Mouse (Mus musculus) left cerebral cortex, postnatal 14 days (tissue): ENCODE data around the gene Eif2ak1. TPM values are rescaled to one million over a fixed set of nuclear protein-coding genes. Genes with fewer than 3 reads are reported as not detected.
"Not testable (repeated sequence)": the region's sequence is repeated elsewhere in the genome, so short reads cannot be mapped to it uniquely, and the experiment has no call there.

Source experiments
- DNase-seq, 2 experiments: peaks; one replicate each; pipeline ENCODE4 v3.0.0; 2021 to 2022; ENCODE audit warnings: low spot score in 2 of 2, mixed read lengths in 1 of 2
- intact Hi-C: fragments of 180-260 bp; cut with DNase I; formaldehyde crosslinking; loops from one replicate; pipeline ENCODE4 v1.15.1; 2025
- long read RNA-seq, 2 experiments: library from polyadenylated mRNA; stranded (forward); transcript quantifications; one replicate each; pipeline ENCODE4 v2.0.0; 2021
- total RNA-seq, 2 experiments: library from RNA; stranded (reverse); gene quantifications; 2 replicates each; pipeline ENCODE4 v1.2.3; 2021

Eif2ak1 gene
- 10 to 100 TPM; 44.5 to 47.0 TPM for total RNA-seq
- long read RNA-seq, experiment 1, full-length matches to known transcripts = 77 of 104 reads
- long read RNA-seq, experiment 1, partial matches to known transcripts = 9 of 104 reads
- long read RNA-seq, experiment 1, other reads (novel, unspliced or antisense) = 18 of 104 reads
- long read RNA-seq, experiment 2, full-length matches to known transcripts = 75 of 107 reads
- long read RNA-seq, experiment 2, partial matches to known transcripts = 10 of 107 reads
- long read RNA-seq, experiment 2, other reads (novel, unspliced or antisense) = 22 of 107 reads

DNA sequence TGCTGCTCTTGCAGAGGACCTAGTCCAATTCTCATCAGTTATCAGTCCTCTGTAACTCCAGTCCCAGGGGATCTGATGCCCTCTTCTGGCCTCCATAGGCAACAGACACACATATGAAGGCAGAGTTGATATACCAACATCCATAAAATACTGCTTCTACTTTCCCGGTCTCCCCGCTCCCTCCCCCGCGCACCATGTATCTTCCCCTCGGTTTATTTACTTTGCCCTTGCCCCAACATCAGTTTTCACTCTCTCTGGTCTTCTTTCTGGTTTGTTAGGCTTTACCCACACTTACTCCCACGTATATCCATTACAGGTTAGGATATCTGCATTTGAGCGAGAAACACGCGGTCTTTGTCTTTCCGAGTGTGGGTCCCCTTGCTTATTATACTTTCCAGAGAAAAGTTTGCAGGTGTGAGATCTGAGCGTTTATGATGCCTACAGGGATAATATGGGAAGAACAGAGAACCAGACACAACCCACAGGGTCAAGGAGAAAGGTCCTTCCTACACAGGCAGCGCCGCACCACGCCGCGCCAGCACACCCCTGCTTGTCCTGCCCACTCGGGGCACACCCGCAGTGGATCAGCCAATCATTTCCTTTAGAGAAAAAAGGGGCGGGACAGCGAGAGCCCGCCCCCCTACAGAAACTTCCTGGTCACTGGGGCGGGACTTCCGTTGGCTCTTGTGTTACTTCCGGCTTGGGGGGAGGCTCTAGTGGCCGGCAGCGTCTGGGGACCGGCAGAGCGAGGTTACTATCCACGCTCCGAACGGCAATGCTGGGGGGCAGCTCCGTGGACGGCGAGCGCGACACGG lies at the start of gene Eif2ak1:
Gene Eif2ak1 (plus strand): TSS at position 673 of the 815 bp plus-strand sequence.
- DNase-seq = peak; percentile 93
- intact Hi-C loops = no loop called here

- DNase-seq = peak in 1 of 2 experiments; percentile 0
Measured at GRCm38 (mm10) chr5:143781951-143782350, 35.6 kb upstream of the Eif2ak1 start.

DNA sequence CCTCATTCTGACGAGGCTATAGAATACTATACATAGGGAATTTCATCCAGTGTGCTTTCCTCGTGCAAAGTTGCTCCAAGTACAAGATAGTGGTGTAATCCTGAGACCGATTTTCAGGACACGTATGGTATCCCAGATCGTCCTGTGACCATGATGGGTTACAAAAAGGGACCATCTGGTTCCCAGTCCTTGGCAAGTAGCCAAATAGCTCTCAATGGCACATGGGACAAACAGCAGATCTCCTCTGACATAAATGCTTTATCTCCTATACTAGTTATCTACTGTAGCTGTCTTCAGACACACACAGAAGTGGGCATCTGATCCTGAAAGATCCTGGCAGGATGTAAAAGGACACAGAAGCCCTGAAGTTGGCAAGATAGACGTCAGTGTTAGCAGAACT lies 32.2 kb upstream of the Eif2ak1 start:
- intact Hi-C loops = no loop called here
- no peak for DNase-seq

More at GRCm38 (mm10) chr5:143781951-143782350, 35.6 kb upstream of the Eif2ak1 start:
- intact Hi-C loops = no loop called here

- intact Hi-C loops = not testable (repeated sequence)
- peak in 1 of 2 experiments; percentile 0 for DNase-seq
Measured at GRCm38 (mm10) chr5:143801216-143801615, 16.4 kb upstream of the Eif2ak1 start.

DNA sequence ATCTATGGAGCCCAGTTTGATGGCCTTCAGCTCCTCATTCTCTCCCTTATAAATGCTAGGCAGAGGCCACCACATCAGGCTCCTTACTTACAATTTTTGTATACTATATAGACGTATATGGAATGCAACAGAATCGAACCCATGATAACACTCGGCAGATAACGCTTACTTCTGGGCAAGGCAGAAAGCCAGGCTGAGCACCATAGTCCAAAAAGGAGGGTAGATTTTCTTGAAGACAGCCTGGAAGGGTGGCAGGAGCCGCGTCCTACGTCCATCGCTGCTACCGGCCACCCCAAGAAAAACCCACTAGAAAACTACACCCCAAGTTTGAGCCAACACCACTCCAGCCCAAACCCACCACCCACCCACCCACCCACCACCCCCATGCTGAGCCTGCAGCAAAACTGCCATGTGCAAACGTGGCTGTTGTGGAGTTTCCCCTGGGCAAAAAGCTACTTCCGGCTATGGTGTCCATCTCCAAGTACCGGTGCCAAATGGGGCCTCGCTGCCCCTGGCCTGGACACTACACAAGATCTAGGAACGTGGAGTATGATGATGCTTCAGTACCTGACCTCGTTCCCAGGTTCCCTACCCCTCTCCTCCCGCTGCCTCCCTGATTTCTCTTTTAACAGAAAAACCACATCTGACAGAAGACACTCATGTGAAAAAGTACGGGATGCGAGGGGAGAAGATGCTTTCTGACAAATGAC lies 13.4 kb upstream of the Eif2ak1 start:
- intact Hi-C loops = no loop called here
- DNase-seq = peak in 1 of 2 experiments; percentile 1

DNA sequence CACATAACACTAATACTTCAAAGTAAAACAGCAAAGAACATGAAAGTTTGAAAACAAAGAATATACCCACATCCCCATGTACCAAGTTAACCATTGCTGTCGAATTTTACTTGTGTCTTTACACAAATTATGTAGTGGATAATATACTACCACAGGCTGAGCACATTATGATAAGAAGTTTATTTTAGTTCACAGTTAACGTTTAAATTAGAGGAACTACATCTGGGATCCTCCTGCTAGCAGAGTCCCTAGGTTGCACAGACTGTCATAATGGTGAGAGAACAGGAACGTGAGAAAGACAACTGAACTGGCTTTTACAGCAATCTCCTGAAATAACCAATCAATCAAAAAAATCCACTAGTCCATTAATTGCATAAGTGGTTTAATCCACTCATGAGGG lies 10.3 kb upstream of the Eif2ak1 start:
- intact Hi-C loops = no loop called here
- peak in 1 of 2 experiments; percentile 0 for DNase-seq

DNA sequence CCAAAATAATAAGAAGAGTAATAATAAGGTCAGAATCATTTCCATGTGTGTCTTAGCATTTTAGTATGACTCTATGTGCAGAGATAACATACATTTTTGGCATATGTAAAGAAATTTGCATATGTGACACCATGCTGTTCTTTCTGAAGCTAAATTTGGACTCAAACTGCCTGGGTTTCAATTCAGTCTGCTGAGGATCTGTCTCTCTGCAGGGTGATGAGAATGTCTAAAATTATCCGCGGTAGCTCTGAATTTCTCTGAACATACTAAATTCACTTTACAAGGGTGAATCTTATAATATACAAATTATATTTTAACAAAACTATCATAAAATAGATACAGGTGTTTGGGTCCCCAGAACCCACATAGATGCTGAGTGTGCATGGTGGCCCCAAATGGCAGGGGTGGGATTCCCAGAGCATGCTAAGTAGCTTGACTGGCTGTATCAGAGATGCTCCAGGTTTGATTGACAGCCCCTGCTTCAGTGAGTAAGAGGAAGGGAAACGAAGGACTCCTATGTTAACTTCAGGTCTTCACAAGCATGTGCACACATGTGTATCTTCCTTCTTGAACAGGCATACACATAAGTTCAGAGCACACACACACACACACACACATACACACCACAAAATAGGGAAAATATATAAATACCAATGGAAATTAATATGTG lies 8.0 kb upstream of the Eif2ak1 start:
- intact Hi-C loops = loop anchor here (2.0 kb wide), 1 partner anchor 77 kb away; the partner anchor contains the start of gene Usp42
- DNase-seq = peak; percentile 5 to 58

DNA sequence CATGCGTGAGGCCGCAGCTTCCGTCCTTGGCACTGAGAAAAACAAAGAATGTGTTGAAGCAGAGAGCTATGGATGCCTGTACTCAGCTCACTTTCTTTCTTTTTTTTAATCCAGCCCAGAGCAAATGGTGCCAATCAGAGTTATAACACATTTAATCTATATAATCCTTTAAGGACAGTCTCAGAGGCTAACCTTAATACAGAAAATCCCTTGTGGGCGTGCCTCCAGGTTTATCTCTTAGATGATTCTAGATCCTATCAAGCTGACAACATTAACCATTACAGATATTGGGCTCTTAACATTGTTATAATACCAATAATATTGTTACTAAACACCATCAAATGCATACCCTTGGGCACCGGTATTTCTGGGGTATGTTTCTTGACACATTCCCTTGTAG lies 5.9 kb upstream of the Eif2ak1 start:
- DNase-seq = peak in 1 of 2 experiments; percentile 1
- intact Hi-C loops = no loop called here

DNA sequence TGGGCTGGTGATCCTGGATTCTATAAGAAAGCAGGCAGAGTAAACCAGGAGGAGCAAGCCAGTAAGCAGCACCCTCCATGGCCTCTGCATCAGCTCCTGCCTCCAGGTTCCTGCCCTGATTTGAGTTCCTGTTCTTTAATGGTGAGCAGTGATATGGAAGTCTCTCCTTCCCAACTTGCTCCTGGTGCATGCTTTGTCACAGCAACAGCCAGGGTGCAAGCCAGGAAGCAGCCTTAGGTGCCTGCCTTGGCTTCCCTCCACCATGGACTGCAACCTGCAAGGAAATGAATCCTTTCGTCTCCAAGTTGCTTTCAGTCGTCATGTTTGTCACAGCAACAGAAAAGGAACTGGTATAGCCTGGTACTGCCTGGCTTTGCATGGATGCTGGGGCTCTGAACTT lies 3.0 kb upstream of the Eif2ak1 start:
- intact Hi-C loops = no loop called here
- peak in 1 of 2 experiments; percentile 1 for DNase-seq

- no peak for DNase-seq
- intact Hi-C loops = no loop called here
Measured at GRCm38 (mm10) chr5:143817931-143818311, 333 bp downstream of the Eif2ak1 start.

GRCm38 (mm10) chr5:143818461-143818860 lies 873 bp downstream of the Eif2ak1 start:
- intact Hi-C loops = no loop called here
- peak in 1 of 2 experiments; percentile 4 for DNase-seq

DNA sequence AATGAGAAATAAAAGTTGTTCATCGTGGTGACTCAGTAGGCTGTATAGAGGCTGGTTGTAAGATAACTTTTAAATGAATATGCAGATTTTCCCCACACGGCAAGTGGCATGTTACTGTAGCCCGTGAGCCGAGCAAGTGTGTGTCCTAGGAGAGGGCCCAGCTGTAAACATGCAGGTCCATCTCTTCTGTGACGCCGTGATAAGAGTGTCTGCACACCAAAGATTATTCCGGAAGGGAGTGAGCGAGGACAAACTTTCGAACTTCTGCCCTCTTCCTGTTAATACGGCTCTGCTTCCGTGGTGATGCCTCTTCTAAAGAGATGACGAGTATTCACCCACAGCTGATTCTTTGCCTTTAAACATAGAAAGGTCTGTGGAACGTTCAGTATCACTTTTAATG lies 1.4 kb downstream of the Eif2ak1 start:
- DNase-seq = peak in 1 of 2 experiments; percentile 0
- intact Hi-C loops = no loop called here

- peak in 1 of 2 experiments; percentile 1 for DNase-seq
- intact Hi-C loops = no loop called here
Measured at GRCm38 (mm10) chr5:143819906-143820660, 2.5 kb downstream of the Eif2ak1 start.

DNA sequence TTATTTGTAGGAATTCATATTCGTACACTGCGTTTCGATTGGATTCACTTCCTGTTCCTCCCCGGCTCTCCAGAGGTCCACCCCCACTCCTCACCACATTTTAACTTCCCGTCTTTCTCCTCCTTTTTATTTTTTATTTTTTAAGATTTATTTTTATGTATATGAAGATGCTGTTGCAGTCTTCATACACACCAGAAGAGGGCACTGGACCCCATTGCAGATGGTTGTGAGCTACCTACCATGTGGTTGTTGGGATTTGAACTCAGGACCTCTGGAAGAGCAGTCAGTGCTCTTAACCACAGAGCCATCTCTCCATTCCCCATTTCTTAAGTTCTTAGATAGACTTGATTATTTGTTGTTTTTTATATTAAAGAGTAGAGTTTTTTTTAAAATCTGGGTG lies 3.2 kb downstream of the Eif2ak1 start:
- intact Hi-C loops = no loop called here
- peak in 1 of 2 experiments; percentile 1 for DNase-seq

GRCm38 (mm10) chr5:143871547-143872169 lies 54.1 kb downstream of the Eif2ak1 start:
- no peak for DNase-seq
- intact Hi-C loops = no loop called here

DNA sequence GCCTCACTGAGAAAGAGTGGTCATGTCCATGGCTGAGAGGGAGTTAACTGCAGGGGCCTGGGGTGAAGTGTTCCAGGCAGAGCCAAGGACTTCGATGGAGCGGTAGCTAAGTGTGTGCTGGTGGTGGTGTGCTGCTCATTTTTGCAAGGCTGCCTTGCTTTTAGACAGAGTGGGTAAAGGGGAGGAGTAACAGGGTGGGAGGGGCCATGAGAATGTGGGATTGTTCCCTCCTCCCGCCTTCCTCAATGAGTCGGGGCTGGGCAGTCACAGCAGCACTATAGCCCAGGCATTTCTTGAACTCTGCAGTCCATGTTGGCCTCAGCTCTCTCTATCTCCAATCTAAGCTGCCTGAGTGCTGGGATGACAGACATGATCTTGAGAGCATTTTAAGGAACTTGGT lies 57.0 kb downstream of the Eif2ak1 start:
- no peak for DNase-seq
- intact Hi-C loops = no loop called here

GRCm38 (mm10) chr5:143885274-143885673 lies 67.7 kb downstream of the Eif2ak1 start:
- intact Hi-C loops = no loop called here
- no peak for DNase-seq

GRCm38 (mm10) chr5:143890741-143891140 lies 73.2 kb downstream of the Eif2ak1 start:
- intact Hi-C loops = no loop called here
- DNase-seq = no peak
